Mouse (Mus musculus) yolk sac, embryonic 10.5 days (tissue): ENCODE measurements around the gene Mpg.

Experiments
- DNase-seq: peaks from one replicate; pipeline ENCODE4 v3.0.0-alpha.2; 2017; ENCODE audit warnings: low spot score

The Mpg gene

GRCm38 (mm10) chr11:32201922-32202685 lies 24.2 kb upstream of the Mpg start:
- no peak for DNase-seq

GRCm38 (mm10) chr11:32205058-32205873 lies 21.0 kb upstream of the Mpg start, which contains the start of gene Snrnp25:
Gene Snrnp25 (plus strand): TSS chr11:32205415.
- peak; percentile 96 for DNase-seq

GRCm38 (mm10) chr11:32210623-32211022 lies 15.7 kb upstream of the Mpg start:
- no peak for DNase-seq

GRCm38 (mm10) chr11:32215372-32216162 lies 10.7 kb upstream of the Mpg start:
- no peak for DNase-seq

GRCm38 (mm10) chr11:32216851-32217250 lies 9.5 kb upstream of the Mpg start:
- peak; percentile 25 for DNase-seq

- no peak for DNase-seq
Observed at GRCm38 (mm10) chr11:32218501-32219050, 7.7 kb upstream of the Mpg start.

- DNase-seq: no peak
Observed at GRCm38 (mm10) chr11:32219287-32219686, 7.0 kb upstream of the Mpg start.

- no peak for DNase-seq
Observed at GRCm38 (mm10) chr11:32220607-32221224, 5.6 kb upstream of the Mpg start.

GRCm38 (mm10) chr11:32221225-32221950 lies 4.9 kb upstream of the Mpg start:
- peak; percentile 78 for DNase-seq

- DNase-seq: peak; percentile 57
Observed at GRCm38 (mm10) chr11:32221951-32222409, 4.3 kb upstream of the Mpg start, which contains the start of gene Rhbdf1. Gene Rhbdf1 (minus strand): TSS chr11:32222300.

GRCm38 (mm10) chr11:32222570-32223194 lies 3.6 kb upstream of the Mpg start:
- no peak for DNase-seq

- no peak for DNase-seq
Observed at GRCm38 (mm10) chr11:32223297-32223967, 2.9 kb upstream of the Mpg start.

GRCm38 (mm10) chr11:32224468-32225139 lies 1.7 kb upstream of the Mpg start:
- peak; percentile 78 for DNase-seq

- no peak for DNase-seq
Observed at GRCm38 (mm10) chr11:32225222-32226104, 842 bp upstream of the Mpg start.

GRCm38 (mm10) chr11:32227041-32227440 lies 736 bp downstream of the Mpg start:
- no peak for DNase-seq

GRCm38 (mm10) chr11:32227555-32227954 lies 1.2 kb downstream of the Mpg start:
- DNase-seq: no peak

GRCm38 (mm10) chr11:32228292-32228845 lies 2.1 kb downstream of the Mpg start:
- no peak for DNase-seq

GRCm38 (mm10) chr11:32230220-32230619 lies 3.9 kb downstream of the Mpg start:
- DNase-seq: no peak
